Mouse (Mus musculus) megakaryocyte-erythroid progenitor cell, adult 5 weeks (primary cell): ENCODE data around the gene Notch4. TPM values are rescaled to one million over a fixed set of nuclear protein-coding genes. Genes with fewer than 3 reads are reported as not detected.

ENCODE experiments used
- polyA plus RNA-seq: library from polyadenylated mRNA; stranded (reverse); fragments of >175 nt; gene quantifications from 2 replicates; pipeline ENCODE4 v1.2.3, GENCODE M21; 2012

Notch4 gene
- 2.6 and 3.1 TPM in 2 replicates for polyA plus RNA-seq

GRCm38 (mm10) chr17:34564003-34564421, at the start of gene Notch4:
Notch4 (plus strand) TSS chr17:34564268.

GRCm38 (mm10) chr17:34517252-34517651, 46.8 kb upstream of the Notch4 start, which contains the start of gene Btnl6:
Btnl6 (minus strand) TSS chr17:34517352.

GRCm38 (mm10) chr17:34589681-34590101, 25.6 kb downstream of the Notch4 start, which contains the start of gene Gpsm3:
Gpsm3 (plus strand) TSS chr17:34589806.

GRCm38 (mm10) chr17:34591029-34591993, 27.2 kb downstream of the Notch4 start, which contains the start of gene Pbx2:
Pbx2 (plus strand) TSS chr17:34591266.

GRCm38 (mm10) chr17:34597566-34598095, 33.6 kb downstream of the Notch4 start, which contains the start of gene Ager:
Ager (plus strand) TSS chr17:34597862.

GRCm38 (mm10) chr17:34603375-34604060, 39.5 kb downstream of the Notch4 start, which contains the start of gene Rnf5:
Rnf5 (minus strand) TSS chr17:34603690.

GRCm38 (mm10) chr17:34604061-34604508, 40.0 kb downstream of the Notch4 start, which contains the start of gene Agpat1:
Agpat1 (plus strand) TSS chr17:34604262.

GRCm38 (mm10) chr17:34615871-34616270, 51.8 kb downstream of the Notch4 start, which contains the start of gene Egfl8:
Egfl8 (minus strand) TSS chr17:34615971.

GRCm38 (mm10) chr17:34627943-34628643, 64.0 kb downstream of the Notch4 start, which contains the start of gene Ppt2:
Ppt2 (minus strand) TSS chr17:34628510.

GRCm38 (mm10) chr17:34629221-34629751, 65.2 kb downstream of the Notch4 start, which contains the start of gene Prrt1:
Prrt1 (plus strand) TSS chr17:34629533.

Other genes with a start within 250 kb of the Notch4 start
- gene H2-Eb2, start 238.6 kb upstream of the Notch4 start, polyA plus RNA-seq = 0.03 TPM in 1 of 2 replicates, not detected in the other
- 0.02 TPM in 1 of 2 replicates, not detected in the other for gene Btnl2, start 209.4 kb upstream of the Notch4 start, polyA plus RNA-seq
- gene Btnl1, start 187.1 kb upstream of the Notch4 start, polyA plus RNA-seq = not detected in 2 replicates
- gene BC051142, start 165.4 kb upstream of the Notch4 start, polyA plus RNA-seq = 0.09 and 0.53 TPM in 2 replicates
- not detected in 2 replicates for gene Btnl4, start 87.0 kb upstream of the Notch4 start, polyA plus RNA-seq
- gene Btnl6, start 46.9 kb upstream of the Notch4 start, polyA plus RNA-seq = not detected in 2 replicates
- gene Gpsm3, start 25.5 kb downstream of the Notch4 start, polyA plus RNA-seq = 351 and 421 TPM in 2 replicates
- 81.6 and 90.2 TPM in 2 replicates for gene Pbx2, start 27.0 kb downstream of the Notch4 start, polyA plus RNA-seq
- 7.3 and 10.8 TPM in 2 replicates for gene Ager, start 33.6 kb downstream of the Notch4 start, polyA plus RNA-seq
- 65.9 and 70.5 TPM in 2 replicates for gene Rnf5, start 39.4 kb downstream of the Notch4 start, polyA plus RNA-seq
- gene Agpat1, start 40.0 kb downstream of the Notch4 start, polyA plus RNA-seq = 119 and 139 TPM in 2 replicates
- gene Egfl8, start 51.7 kb downstream of the Notch4 start, polyA plus RNA-seq = 3.9 and 4.4 TPM in 2 replicates
- gene Ppt2, start 64.2 kb downstream of the Notch4 start, polyA plus RNA-seq = 185 and 189 TPM in 2 replicates
- 2.5 and 3.4 TPM in 2 replicates for gene Prrt1, start 65.3 kb downstream of the Notch4 start, polyA plus RNA-seq
- 8.3 and 8.4 TPM in 2 replicates for gene Fkbpl, start 80.5 kb downstream of the Notch4 start, polyA plus RNA-seq
- gene Atf6b, start 82.9 kb downstream of the Notch4 start, polyA plus RNA-seq = 184 and 230 TPM in 2 replicates
- gene Tnxb, start 106.3 kb downstream of the Notch4 start, polyA plus RNA-seq = 0.02 TPM in 2 replicates
- 0.17 and 0.61 TPM in 2 replicates for gene C4b, start 179.6 kb downstream of the Notch4 start, polyA plus RNA-seq
- gene Cyp21a1, start 240.3 kb downstream of the Notch4 start, polyA plus RNA-seq = not detected in 2 replicates